Mouse (Mus musculus): ENCODE measurements around the gene Twistnb.

- no peak for TF ChIP-seq MAFK (IDR thresholded peaks at IDR 0.05; ENCODE audit: insufficient read depth, low read depth, low read length)
- TF ChIP-seq HCFC1 (IDR thresholded peaks at IDR 0.05; ENCODE audit: borderline replicate concordance, insufficient read depth, low read length), result no peak
Observed at GRCm38 (mm10) chr12:33390844-33391560, 38.4 kb upstream of the Twistnb start.
